In genomic region chr13:98523719-98524316, GRCm38 (mm10) we compare ENCODE assay signal across 33 mouse cellular contexts. TPM values are rescaled to one million over a fixed set of nuclear protein-coding genes. Genes with fewer than 3 reads are reported as not detected.
A peak's percentile ranks its signal among the peaks of the same experiment; 100 is the strongest.
DNase-seq lines count a peak whose midpoint lies in the region; ATAC-seq lines count a peak whose summit lies in the region.
"Had no signal": no experiment of that assay in that cellular context is flagged by ENCODE, and none has a peak within 500 bp of the region (broad histone marks: within the 10 kb centered on the region; RNA-seq: fewer than 3 reads in every experiment).

No protein-coding gene starts in this region.

- no peak overlapping the region for H3K4me2 ChIP-seq in forebrain, embryonic 15.5 days (replicated peaks)
- no peak overlapping the region for H3K4me2 ChIP-seq in midbrain, embryonic 16.5 days (ENCODE audit: low read length)
- H3K4me2 ChIP-seq in hindbrain, embryonic 14.5 days (replicated peaks), result no peak overlapping the region
- H3K4me2 ChIP-seq: heart, embryonic 11.5 days; hindbrain, embryonic 15.5 days; liver, embryonic 13.5 days; neural tube, embryonic 12.5 days had no signal

- no peaks in the 10 kb centered on the region for H3K4me1 ChIP-seq in forebrain, embryonic 10.5 days
- no peaks in the 10 kb centered on the region for H3K4me1 ChIP-seq in forebrain, embryonic 15.5 days
- H3K4me1 ChIP-seq in midbrain, embryonic 10.5 days, result peaks cover 6% of the 10 kb centered on the region
- no peaks in the 10 kb centered on the region for H3K4me1 ChIP-seq in midbrain, embryonic 16.5 days (ENCODE audit: control insufficient read depth, insufficient read depth, low read length)
- peaks cover 20% of the 10 kb centered on the region for H3K4me1 ChIP-seq in limb, embryonic 10.5 days
- no peaks in the 10 kb centered on the region for H3K4me1 ChIP-seq in hindbrain, embryonic 14.5 days (replicated peaks; ENCODE audit: control insufficient read depth, insufficient read depth, low read length)
- H3K4me1 ChIP-seq: hindbrain, embryonic 15.5 days; liver, embryonic 13.5 days; neural tube, embryonic 12.5 days had no signal

- H3K27me3 ChIP-seq in forebrain, embryonic 10.5 days (ENCODE audit: poor library complexity, severe bottlenecking), result peaks cover 39% of the 10 kb centered on the region
- peaks cover 4% of the 10 kb centered on the region; the same call in 1 of the 2 replicates for H3K27me3 ChIP-seq in forebrain, embryonic 15.5 days
- H3K27me3 ChIP-seq in midbrain, embryonic 10.5 days (ENCODE audit: low read depth, poor library complexity, severe bottlenecking), result peaks cover 56% of the 10 kb centered on the region
- H3K27me3 ChIP-seq in midbrain, embryonic 16.5 days (ENCODE audit: control insufficient read depth, insufficient read depth, low read depth, low read length), result no peaks in the 10 kb centered on the region
- peaks cover 8% of the 10 kb centered on the region; the same call in 1 of the 2 replicates for H3K27me3 ChIP-seq in limb, embryonic 10.5 days (ENCODE audit: low read depth, poor library complexity, severe bottlenecking)
- no peaks in the 10 kb centered on the region for H3K27me3 ChIP-seq in hindbrain, embryonic 14.5 days (ENCODE audit: control insufficient read depth, insufficient read depth, low read length)
- H3K27me3 ChIP-seq: hindbrain, embryonic 15.5 days; liver, embryonic 13.5 days had no signal

- 85% methylated on average over 6 of the region's 6 CpGs for WGBS in forebrain, embryonic 10.5 days
- WGBS in forebrain, embryonic 15.5 days, result 47% methylated on average over 6 of the region's 6 CpGs
- 88% methylated on average over 6 of the region's 6 CpGs for WGBS in midbrain, embryonic 10.5 days
- WGBS in midbrain, embryonic 16.5 days, result 75% methylated on average over 6 of the region's 6 CpGs
- 62% methylated on average over 6 of the region's 6 CpGs for WGBS in limb, embryonic 10.5 days
- WGBS in hindbrain, embryonic 14.5 days, result 64% methylated on average over 6 of the region's 6 CpGs

- H3K9ac ChIP-seq in forebrain, embryonic 15.5 days (replicated peaks), result no peak overlapping the region
- no peak overlapping the region for H3K9ac ChIP-seq in midbrain, embryonic 16.5 days (ENCODE audit: low read depth, low read length)
- no peak overlapping the region for H3K9ac ChIP-seq in hindbrain, embryonic 14.5 days
- H3K9ac ChIP-seq: hindbrain, embryonic 15.5 days; liver, embryonic 13.5 days; neural tube, embryonic 12.5 days had no signal

- no peak overlapping the region for H3K4me3 ChIP-seq in forebrain, embryonic 10.5 days
- H3K4me3 ChIP-seq in forebrain, embryonic 15.5 days, result no peak overlapping the region
- H3K4me3 ChIP-seq in midbrain, embryonic 10.5 days, result no peak overlapping the region
- H3K4me3 ChIP-seq in midbrain, embryonic 16.5 days (ENCODE audit: low read depth, low read length), result no peak overlapping the region
- H3K4me3 ChIP-seq in limb, embryonic 10.5 days, result no peak overlapping the region
- H3K4me3 ChIP-seq in hindbrain, embryonic 14.5 days (replicated peaks; ENCODE audit: low read length), result no peak overlapping the region
- H3K4me3 ChIP-seq: hindbrain, embryonic 15.5 days; layer of hippocampus, adult 2 months; liver, embryonic 13.5 days; myocyte; neural tube, embryonic 12.5 days had no signal

- ATAC-seq in forebrain, embryonic 15.5 days (replicated peaks), result no peak
- no peak for ATAC-seq in midbrain, embryonic 16.5 days
- no peak for ATAC-seq in CD4-positive, CD25-positive, alpha-beta regulatory T cell, adult 4 months
- no peak for ATAC-seq in hindbrain, embryonic 14.5 days (ENCODE audit: low FRiP score)
- ATAC-seq: forebrain, embryonic 16.5 days; inflammation-experienced regulatory T-cells, adult 6 months had no signal

- 0 out of 2 replicates have a peak, but pooled peaks cover 5% of the 10 kb centered on the region for H3K9me3 ChIP-seq in forebrain, embryonic 10.5 days
- H3K9me3 ChIP-seq in forebrain, embryonic 15.5 days, result no peaks in the 10 kb centered on the region
- 0 out of 2 replicates have a peak, but pooled peaks cover 5% of the 10 kb centered on the region for H3K9me3 ChIP-seq in midbrain, embryonic 10.5 days (replicated peaks)
- H3K9me3 ChIP-seq in midbrain, embryonic 16.5 days (replicated peaks; ENCODE audit: control insufficient read depth, low read length, poor library complexity, severe bottlenecking), result no peaks in the 10 kb centered on the region
- no peaks in the 10 kb centered on the region for H3K9me3 ChIP-seq in limb, embryonic 10.5 days (replicated peaks)
- no peaks in the 10 kb centered on the region for H3K9me3 ChIP-seq in hindbrain, embryonic 14.5 days (ENCODE audit: control insufficient read depth, low read length)
- H3K9me3 ChIP-seq: G1E; hindbrain, embryonic 15.5 days; liver, embryonic 13.5 days; neural tube, embryonic 12.5 days had no signal

- DNase-seq in forebrain, embryonic 10.5 days (ENCODE audit: extremely low spot score, low spot score), result peak; percentile 6
- DNase-seq in midbrain, embryonic 10.5 days (ENCODE audit: low spot score), result peak; percentile 8
- no peak for DNase-seq in limb, embryonic 10.5 days (ENCODE audit: low spot score)
- DNase-seq in lung, adult 18-20 months, result no peak
- no peak for DNase-seq in hindbrain, embryonic 14.5 days (ENCODE audit: low spot score)
- DNase-seq: adrenal gland, postnatal 14 days; cerebellum, adult 11 months; cerebellum, adult 9-11 months; embryo, embryonic 11 days; gastrocnemius, postnatal 10 days; heart, postnatal 4 days; kidney, adult 2 months; kidney, postnatal 36 days; liver, embryonic 13.5 days; lung, adult 2 months; lung, postnatal 10 days; right cerebral cortex, adult 18-20 months; right cerebral cortex, postnatal 4 days; thymus, adult 18-20 months; thymus, postnatal 36 days had no signal

- H3K27ac ChIP-seq in forebrain, embryonic 10.5 days, result no peak overlapping the region
- no peak overlapping the region for H3K27ac ChIP-seq in forebrain, embryonic 15.5 days (replicated peaks)
- H3K27ac ChIP-seq in midbrain, embryonic 10.5 days (replicated peaks), result no peak overlapping the region
- no peak overlapping the region for H3K27ac ChIP-seq in midbrain, embryonic 16.5 days (ENCODE audit: low read length)
- H3K27ac ChIP-seq in limb, embryonic 10.5 days, result peak overlapping the region; percentile 27
- no peak overlapping the region for H3K27ac ChIP-seq in hindbrain, embryonic 14.5 days
- H3K27ac ChIP-seq: hindbrain, embryonic 15.5 days; layer of hippocampus, adult 2 months; liver, embryonic 13.5 days; macrophage; neural tube, embryonic 12.5 days; stomach, postnatal 0 days had no signal

- H3K36me3 ChIP-seq in forebrain, embryonic 10.5 days (replicated peaks), result no peaks in the 10 kb centered on the region
- no peaks in the 10 kb centered on the region for H3K36me3 ChIP-seq in forebrain, embryonic 15.5 days
- no peaks in the 10 kb centered on the region for H3K36me3 ChIP-seq in midbrain, embryonic 10.5 days
- H3K36me3 ChIP-seq in midbrain, embryonic 16.5 days (ENCODE audit: control insufficient read depth, insufficient read depth, low read length), result no peaks in the 10 kb centered on the region
- H3K36me3 ChIP-seq in limb, embryonic 10.5 days, result no peaks in the 10 kb centered on the region
- H3K36me3 ChIP-seq in hindbrain, embryonic 14.5 days (replicated peaks; ENCODE audit: control insufficient read depth, insufficient read depth), result no peaks in the 10 kb centered on the region
- H3K36me3 ChIP-seq: G1E; hindbrain, embryonic 15.5 days; liver, embryonic 13.5 days; neural tube, embryonic 12.5 days had no signal

RNA-seq across cellular contexts. Expression of gene Gm10320, which starts 32.0 kb away (rescaled TPM):
- polyA plus RNA-seq in forebrain, embryonic 10.5 days (2016; fragmentation: Nextera tagmentation; extraction: Ambion mirVana), result 1.2 and 1.3 TPM in 2 replicates
- 0.59 and 1.4 TPM in 2 replicates for polyA plus RNA-seq in forebrain, embryonic 15.5 days (2015; fragmentation: Nextera tagmentation; extraction: Ambion mirVana)
- 1.1 and 1.2 TPM in 2 replicates for polyA plus RNA-seq in midbrain, embryonic 10.5 days (2016; fragmentation: Nextera tagmentation; extraction: Ambion mirVana)
- polyA plus RNA-seq in midbrain, embryonic 16.5 days (2015; fragmentation: Nextera tagmentation; extraction: Ambion mirVana), result 1.0 and 1.2 TPM in 2 replicates
- 0.70 and 1.5 TPM in 2 replicates for polyA plus RNA-seq in limb, embryonic 10.5 days (2016; fragmentation: Nextera tagmentation; extraction: Ambion mirVana)
- 1 to 10 TPM in 1 of 2 experiments, not detected in 1; 3.3 TPM for polyA plus RNA-seq in CD4-positive, CD25-positive, alpha-beta regulatory T cell, adult 4 months (2017; shearing (Covaris generic))
- polyA plus RNA-seq in hindbrain, embryonic 14.5 days (2014; fragmentation: Nextera tagmentation; extraction: Ambion mirVana), result 1.2 and 1.3 TPM in 2 replicates
- polyA plus RNA-seq: macrophage had no signal

Comparison
In these comparisons a context has a peak if more than half of its experiments do, and no peak if none do; other contexts are left out.
1. DNase-seq: peak in forebrain, embryonic 10.5 days (single experiment) and midbrain, embryonic 10.5 days (single experiment); none in limb, embryonic 10.5 days (single experiment), lung, adult 18-20 months (0 of 2) and hindbrain, embryonic 14.5 days (single experiment).